Comparison of ENCODE assay signal across 9 mouse cellular contexts in the genomic region with DNA sequence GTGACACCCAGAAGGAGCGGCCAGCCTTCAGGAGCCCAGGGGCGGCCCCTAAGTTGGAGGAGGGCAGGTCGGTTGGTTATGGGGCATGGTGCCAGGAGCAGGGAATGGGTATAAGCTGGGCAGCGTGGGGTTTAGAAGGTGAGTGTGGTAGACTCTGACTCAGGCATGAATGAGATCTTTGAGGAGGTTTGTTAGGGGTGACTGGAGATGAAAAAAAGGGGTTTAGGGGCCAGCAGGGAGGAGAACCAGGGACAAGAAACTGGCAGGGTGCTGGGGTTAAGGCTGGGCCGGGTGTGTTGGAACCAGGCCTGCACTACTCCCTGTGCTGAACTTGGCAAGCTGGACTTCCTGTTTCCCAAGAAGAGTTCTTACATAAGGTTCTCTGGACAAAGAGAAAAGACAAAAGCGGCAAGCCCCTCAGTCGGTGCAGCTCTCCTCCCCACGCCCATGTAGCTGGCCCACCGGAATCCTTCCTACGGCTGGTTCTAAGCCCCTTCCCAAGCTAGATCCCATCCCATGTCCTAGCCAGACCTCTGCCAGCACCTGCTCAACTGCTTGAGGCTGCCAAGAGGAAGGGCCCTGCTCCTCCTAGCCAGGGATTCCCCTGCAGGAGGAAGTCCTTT. TPM values are rescaled to one million over a fixed set of nuclear protein-coding genes. Genes with fewer than 3 reads are reported as not detected.
DNase-seq lines count a peak whose midpoint lies in the region; ATAC-seq and TF ChIP-seq lines count a peak whose summit lies in the region.
"Had no signal": no experiment of that assay in that cellular context is flagged by ENCODE, and none has a peak within 500 bp of the region (broad histone marks: within the 10 kb centered on the region; RNA-seq: fewer than 3 reads in every experiment).

A gene (minus strand): TSS at position 259 of the 623 bp plus-strand sequence.

- peak within 1 kb of the TSS; percentile 72 for H3K4me3 ChIP-seq in gastrocnemius, adult 2 months
- no peak within 1 kb of the TSS for H3K4me3 ChIP-seq in hindbrain, embryonic 16.5 days (ENCODE audit: low read length)
- no peak within 1 kb of the TSS for H3K4me3 ChIP-seq in limb, embryonic 15.5 days

- 49% methylated on average over 10 of the region's 10 CpGs for WGBS in hindbrain, embryonic 16.5 days
- WGBS in limb, embryonic 15.5 days, result 64% methylated on average over 10 of the region's 10 CpGs

- TF ChIP-seq CTCF in gastrocnemius, adult 2 months (IDR thresholded peaks at IDR 0.05), result no peak

- H3K36me3 ChIP-seq in hindbrain, embryonic 16.5 days (ENCODE audit: control insufficient read depth, insufficient read depth, low read length), result no peaks in the 10 kb centered on the region
- H3K36me3 ChIP-seq in limb, embryonic 15.5 days, result no peaks in the 10 kb centered on the region

- H3K9ac ChIP-seq in hindbrain, embryonic 16.5 days (ENCODE audit: low read depth, low read length), result peak within 1 kb of the TSS; percentile 41; the same call in 1 of the 2 replicates
- H3K9ac ChIP-seq in limb, embryonic 15.5 days, result 0 out of 2 replicates have a peak within 1 kb of the TSS, but pooled peaks have one; percentile 26

- no peaks in the 10 kb centered on the region for H3K27me3 ChIP-seq in hindbrain, embryonic 16.5 days (replicated peaks; ENCODE audit: control insufficient read depth, insufficient read depth, low read length)
- no peaks in the 10 kb centered on the region for H3K27me3 ChIP-seq in limb, embryonic 15.5 days
- H3K27me3 ChIP-seq: CH12.LX had no signal

- peaks cover 20% of the 10 kb centered on the region for H3K4me1 ChIP-seq in hindbrain, embryonic 16.5 days (ENCODE audit: control insufficient read depth, insufficient read depth, low read depth, low read length)
- peaks cover 55% of the 10 kb centered on the region for H3K4me1 ChIP-seq in limb, embryonic 15.5 days

- intact Hi-C loops in gastrocnemius, adult 2 months (cut with DNase I), result loop anchor here (2.0 kb wide), 1 partner anchor 21 kb away; no protein-coding TSS in a partner anchor

- no peak for ATAC-seq in hindbrain, embryonic 16.5 days
- ATAC-seq in limb, embryonic 15.5 days (ENCODE audit: insufficient number of reproducible peaks, low FRiP score, low TSS enrichment, low read depth), result no peak
- no peak for ATAC-seq in monocyte, adult 5-6 weeks (replicated peaks; ENCODE audit: insufficient number of reproducible peaks, low FRiP score, low TSS enrichment, poor library complexity, severe bottlenecking)

- no peak within 1 kb of the TSS for H3K4me2 ChIP-seq in hindbrain, embryonic 16.5 days (ENCODE audit: low read length)
- peak within 1 kb of the TSS; percentile 6; the same call in 1 of the 2 replicates for H3K4me2 ChIP-seq in limb, embryonic 15.5 days

- DNase-seq in layer of hippocampus, adult 11-12 months (ENCODE audit: low spot score), result peak; percentile 74
- no peak for DNase-seq in layer of hippocampus, postnatal 25 days (ENCODE audit: extremely low spot score in 1 of 2, low spot score in 1 of 2)
- DNase-seq in cerebellum, adult 11-12 months, result peak; percentile 92
- peak; percentile 86 for DNase-seq in gastrocnemius, adult 2 months
- no peak for DNase-seq in embryo, embryonic 9.5 days (ENCODE audit: extremely low spot score)

- no peaks in the 10 kb centered on the region for H3K9me3 ChIP-seq in hindbrain, embryonic 16.5 days (ENCODE audit: control insufficient read depth, low read length)
- no peaks in the 10 kb centered on the region for H3K9me3 ChIP-seq in limb, embryonic 15.5 days

- peak within 1 kb of the TSS; percentile 99 for H3K27ac ChIP-seq in gastrocnemius, adult 2 months
- peak within 1 kb of the TSS; percentile 84 for H3K27ac ChIP-seq in hindbrain, embryonic 16.5 days (ENCODE audit: low read depth, low read length)
- H3K27ac ChIP-seq in limb, embryonic 15.5 days, result peak within 1 kb of the TSS; percentile 94

RNA-seq across cellular contexts. Expression of the gene that starts here (rescaled TPM):
- 1 to 10 TPM; 1.2 to 1.3 TPM for total RNA-seq in layer of hippocampus, postnatal 25 days (2021)
- total RNA-seq in gastrocnemius, adult 2 months (2021), result 1 to 10 TPM in 1 of 2 experiments, under 1 TPM in 1; 0.64 to 1.1 TPM
- 0.53 and 0.77 TPM in 2 replicates for polyA plus RNA-seq in hindbrain, embryonic 16.5 days (2015; fragmentation: Nextera tagmentation; extraction: Ambion mirVana)
- polyA plus RNA-seq in limb, embryonic 15.5 days (2015; fragmentation: Nextera tagmentation; extraction: Ambion mirVana), result 0.73 and 0.87 TPM in 2 replicates
- 40.3 to 90.5 TPM (median 78.8 TPM) in 3 replicates for total RNA-seq in monocyte, adult 5-6 weeks (2017)

Comparison
In these comparisons a context has a peak if more than half of its experiments do, and no peak if none do; other contexts are left out.
1. RNA of the gene that starts here (total RNA-seq): 40.3 to 90.5 TPM in monocyte, adult 5-6 weeks; 1.2 to 1.3 TPM in layer of hippocampus, postnatal 25 days and 0.64 to 1.1 TPM in gastrocnemius, adult 2 months; every median in the first group is over 10 times any median in the second.
2. DNase-seq: peak in layer of hippocampus, adult 11-12 months (single experiment), cerebellum, adult 11-12 months (single experiment) and gastrocnemius, adult 2 months (single experiment); none in layer of hippocampus, postnatal 25 days (0 of 2) and embryo, embryonic 9.5 days (single experiment).
3. Peak in every context shown above with its lines, with median percentiles within 50 percentile points of each other: H3K27ac ChIP-seq.